Mouse (Mus musculus) adrenal gland, postnatal 4 days (tissue): Measurements from ENCODE around the gene Ncor2. TPM values are rescaled to one million over a fixed set of nuclear protein-coding genes. Genes with fewer than 3 reads are reported as not detected.

Experiments used
- DNase-seq, 2 experiments: peaks; one replicate each; pipeline ENCODE4 v3.0.0; 2021 to 2022; ENCODE audit warnings: low spot score in 2 of 2, mixed read lengths in 2 of 2
- total RNA-seq, 2 experiments: library from RNA; stranded (reverse); gene quantifications; 2 replicates each; pipeline ENCODE4 v1.2.3; 2021

The Ncor2 gene
- total RNA-seq, 2 experiments from 2014 or later: 240 to 243 TPM

DNA sequence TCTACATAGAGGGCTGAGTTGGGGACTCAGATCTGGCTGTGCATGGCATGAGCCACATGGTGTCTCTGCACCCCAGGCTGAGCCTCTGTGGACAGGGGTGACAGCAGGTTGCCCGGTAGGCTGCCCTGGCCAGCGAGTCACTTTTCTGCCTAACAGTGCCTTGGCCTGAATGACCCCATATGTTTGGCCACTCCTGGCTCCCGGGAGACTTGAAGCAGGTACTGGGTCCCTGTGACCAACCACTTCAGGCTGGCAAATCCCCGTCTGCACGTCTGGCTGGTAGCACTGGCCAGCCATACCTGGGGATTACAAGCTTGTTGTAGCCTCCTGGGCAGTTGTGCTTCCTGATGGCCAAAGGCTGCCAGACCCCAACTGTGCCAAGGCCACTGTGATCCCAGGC lies 109.1 kb downstream of the Ncor2 start:
- no peak for DNase-seq

DNA sequence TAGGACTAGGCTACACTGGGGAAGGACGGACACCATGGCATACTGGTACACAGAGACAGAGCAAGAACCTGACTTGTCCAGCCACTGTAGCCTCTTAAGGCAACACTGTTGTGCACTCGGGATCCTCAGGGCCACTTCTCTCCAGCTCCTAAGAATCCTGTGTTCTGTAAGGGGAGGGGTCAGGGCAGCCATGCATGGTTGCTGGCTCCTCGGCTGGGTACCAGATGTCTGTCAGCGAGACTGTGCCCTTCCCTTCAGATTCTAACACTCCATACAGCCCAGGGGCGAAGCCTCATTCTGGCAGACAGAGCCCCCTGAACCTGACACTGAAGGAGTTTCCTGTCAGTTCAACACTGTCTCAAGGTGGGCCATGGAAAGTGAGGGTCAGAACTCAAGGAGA lies 109.6 kb downstream of the Ncor2 start:
- DNase-seq: no peak

GRCm38 (mm10) chr5:125068371-125068951 lies 110.6 kb downstream of the Ncor2 start:
- DNase-seq: peak in 1 of 2 experiments; percentile 33

GRCm38 (mm10) chr5:125067673-125068072 lies 111.3 kb downstream of the Ncor2 start:
- DNase-seq: peak in 1 of 2 experiments; percentile 69

GRCm38 (mm10) chr5:125066479-125067471 lies 112.2 kb downstream of the Ncor2 start:
- DNase-seq: peak; percentile 73

DNA sequence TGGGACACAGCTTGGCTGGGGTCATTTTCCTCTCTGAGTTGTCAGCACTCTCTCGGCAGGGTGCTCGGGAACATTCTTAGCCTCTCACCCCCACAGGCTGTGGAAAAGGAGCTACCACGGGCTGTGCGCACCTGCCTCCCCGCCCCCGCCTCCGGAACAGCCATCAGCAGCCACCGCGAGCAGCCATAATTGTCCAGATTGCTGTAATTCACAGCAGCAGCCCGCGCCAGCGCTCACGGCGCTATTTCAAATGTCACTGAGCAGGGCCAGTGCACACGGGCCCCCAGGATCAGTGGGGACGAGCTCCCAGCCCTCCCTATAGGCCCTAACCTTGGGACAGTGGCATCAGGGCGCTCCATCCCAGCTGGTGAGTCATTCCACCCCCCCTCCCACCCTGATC lies 116.0 kb downstream of the Ncor2 start:
- no peak for DNase-seq

GRCm38 (mm10) chr5:125058267-125058668 lies 120.8 kb downstream of the Ncor2 start:
- peak; percentile 56 to 67 for DNase-seq

DNA sequence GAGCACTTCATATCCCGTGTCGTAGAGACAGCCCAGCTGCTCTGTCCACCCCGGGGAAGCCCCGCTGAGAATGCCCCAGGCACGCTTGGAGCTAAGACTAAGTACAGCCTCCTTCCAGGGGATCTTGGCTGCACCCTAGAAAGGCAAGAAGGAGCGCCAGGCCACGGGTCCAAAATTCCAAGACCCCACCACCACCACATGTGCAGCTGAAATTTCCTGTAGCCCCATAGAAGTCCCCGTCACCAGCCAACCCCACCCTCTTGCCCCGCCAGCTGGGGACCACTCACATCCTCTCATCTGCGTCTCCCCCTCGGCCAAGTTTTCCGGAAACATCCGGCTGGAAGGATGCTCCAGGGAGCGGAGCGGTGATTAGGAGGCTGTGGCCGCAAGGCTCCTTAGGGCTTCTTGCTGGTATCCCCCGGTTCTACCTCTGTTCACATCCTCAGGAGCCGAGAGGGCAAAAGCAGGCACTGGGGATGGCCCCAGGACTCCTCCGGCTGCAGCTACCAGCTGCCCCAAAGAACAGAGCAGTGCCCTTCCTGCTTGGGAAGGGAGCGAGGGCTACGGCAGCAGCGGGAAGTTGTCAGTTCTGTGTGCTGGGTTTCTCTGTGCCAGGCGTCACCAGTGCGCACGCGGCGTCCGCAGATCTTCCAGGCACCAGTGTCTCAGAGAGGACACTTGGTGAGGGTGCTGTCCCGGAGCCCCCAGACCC lies 121.3 kb downstream of the Ncor2 start:
- DNase-seq: no peak

DNA sequence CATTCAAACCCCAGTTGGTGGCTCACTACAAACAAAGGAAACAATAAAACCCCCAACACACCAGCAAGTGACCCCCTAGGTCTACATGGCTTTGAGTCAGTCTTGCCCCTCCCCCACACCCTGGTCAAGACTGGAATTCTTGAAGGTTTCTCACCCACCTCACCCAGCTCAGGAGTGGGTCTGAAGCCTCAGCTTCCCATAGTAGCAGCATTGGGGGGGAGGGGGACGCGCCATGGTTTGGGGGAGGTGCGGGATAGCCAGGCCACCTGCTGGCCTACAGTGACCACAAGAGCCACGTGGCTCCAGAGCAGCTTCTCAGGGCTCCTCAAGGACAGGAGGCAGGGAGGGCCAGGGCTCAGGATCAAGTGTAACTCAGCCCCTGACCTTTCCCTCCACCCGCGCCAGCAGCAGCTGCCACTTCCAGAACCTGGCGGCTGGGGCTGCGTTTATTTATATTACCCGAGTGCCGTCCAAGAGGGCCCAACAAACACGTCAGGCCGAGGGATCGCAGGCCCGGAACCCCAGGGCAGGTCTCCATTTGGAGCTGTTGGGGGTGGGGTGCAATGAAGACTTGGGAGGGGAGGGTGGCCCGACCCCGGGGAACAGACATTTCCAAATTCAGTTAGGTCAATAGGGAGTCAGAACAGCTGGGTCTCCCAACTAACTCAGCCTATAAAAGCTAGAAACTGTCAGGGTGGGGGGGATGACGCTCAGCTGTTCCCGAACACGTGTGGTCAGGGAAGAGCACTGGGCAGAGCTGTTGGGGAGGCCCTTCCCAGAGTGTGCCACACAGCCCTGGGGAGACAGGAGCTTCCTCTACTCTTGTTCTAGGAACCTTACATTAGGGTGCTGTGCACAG lies 122.1 kb downstream of the Ncor2 start:
- peak in 1 of 2 experiments; percentile 29 for DNase-seq

- DNase-seq: peak in 1 of 2 experiments; percentile 59
Observed at GRCm38 (mm10) chr5:125056331-125056695, 122.7 kb downstream of the Ncor2 start.

DNA sequence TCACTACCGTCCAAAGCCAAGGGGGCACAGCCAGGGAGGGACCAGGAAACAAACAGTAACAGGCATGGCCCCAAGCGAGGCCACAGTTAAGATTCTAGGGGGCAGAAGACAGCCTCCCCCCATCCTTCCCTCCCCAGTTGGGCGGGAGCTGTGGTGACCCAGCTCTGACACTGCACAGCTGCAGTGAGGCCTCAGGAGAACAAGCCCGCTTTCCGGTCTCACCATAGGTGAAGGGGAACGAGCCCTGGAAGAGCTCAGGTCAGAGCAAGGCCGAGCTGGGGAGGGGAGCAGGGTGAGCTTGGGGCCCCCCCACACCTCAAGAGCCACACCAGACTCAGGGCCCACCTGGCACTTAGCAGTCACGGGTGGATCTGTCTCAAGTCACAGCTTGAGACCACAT lies 123.1 kb downstream of the Ncor2 start:
- no peak for DNase-seq

DNA sequence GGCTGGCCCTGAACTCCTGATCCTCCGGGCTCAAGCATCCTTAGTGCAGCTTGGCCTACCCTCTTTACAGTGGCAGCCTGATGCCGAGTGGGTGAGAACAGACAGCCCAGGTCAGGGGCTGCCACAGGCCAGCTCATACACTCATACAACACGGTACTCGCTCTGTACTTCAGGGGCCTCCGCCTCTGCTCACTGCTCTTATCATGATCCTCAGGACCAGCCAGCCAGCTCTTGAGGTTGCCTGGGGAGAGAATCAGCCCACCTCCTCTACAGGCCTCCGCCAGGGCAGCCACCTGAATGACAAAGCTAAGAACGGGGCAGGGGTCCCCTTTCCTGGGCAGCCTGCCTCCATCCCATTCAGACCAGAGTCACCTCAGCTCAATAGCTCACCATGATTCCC lies 125.4 kb downstream of the Ncor2 start:
- DNase-seq: no peak

DNA sequence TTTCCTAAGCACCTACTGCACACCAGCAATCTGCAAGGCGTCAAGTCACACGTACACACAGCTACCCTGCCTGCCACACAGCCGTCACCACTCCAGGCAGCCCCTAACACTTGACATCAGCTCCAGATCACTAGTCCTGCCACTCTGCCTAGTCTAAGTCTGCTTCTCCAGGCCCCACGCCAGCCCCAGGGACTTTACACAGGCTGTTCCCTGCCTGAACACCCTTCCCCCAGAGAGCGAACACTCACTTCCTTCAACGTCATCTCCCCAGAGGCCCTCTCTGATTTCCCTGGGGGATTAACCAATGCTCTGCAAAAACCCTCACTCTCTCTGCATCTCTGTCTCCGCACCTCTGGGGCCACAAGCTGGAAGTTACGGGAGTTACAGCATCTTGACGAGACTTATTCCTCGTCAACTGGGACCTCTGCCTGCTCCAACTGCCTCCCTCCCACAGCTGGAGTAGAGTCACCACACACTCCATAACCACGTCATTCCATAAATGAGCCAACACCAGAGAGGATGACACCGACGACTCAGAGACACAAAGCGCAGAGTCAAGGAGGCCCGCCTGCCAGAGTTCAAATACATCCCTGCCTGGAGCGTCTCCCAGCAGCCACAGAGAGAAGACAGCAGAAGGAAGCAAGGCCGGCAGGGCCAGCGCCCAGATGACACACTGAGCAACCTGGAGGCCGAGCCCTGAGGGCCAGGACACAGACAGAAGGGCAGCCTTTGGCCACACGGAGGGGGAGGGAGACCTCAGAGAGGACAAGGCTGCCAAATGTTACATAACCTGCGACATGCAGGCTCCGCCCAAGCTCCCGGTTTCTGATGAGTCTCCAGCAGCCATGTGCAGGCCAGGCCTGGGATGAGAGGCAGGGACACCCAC lies 126.2 kb downstream of the Ncor2 start:
- DNase-seq: peak; percentile 28 to 52

DNA sequence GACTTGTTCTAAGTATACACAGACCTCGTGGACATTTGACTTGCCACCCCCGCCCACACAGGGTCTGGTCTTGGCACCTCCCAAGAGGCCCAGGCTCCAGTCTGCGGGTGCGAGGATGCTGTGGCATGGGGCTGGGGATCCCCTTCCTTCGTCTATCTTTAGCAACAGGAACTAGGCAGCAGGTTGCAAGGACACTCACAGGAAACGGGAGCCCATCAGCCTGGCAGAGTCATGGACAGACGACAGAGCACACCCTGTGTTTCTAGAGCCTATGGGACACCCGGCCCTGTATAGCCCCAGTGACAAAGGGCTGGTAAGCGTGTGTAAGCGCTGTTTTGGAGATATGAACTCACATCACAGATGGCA lies 126.8 kb downstream of the Ncor2 start:
- no peak for DNase-seq

DNA sequence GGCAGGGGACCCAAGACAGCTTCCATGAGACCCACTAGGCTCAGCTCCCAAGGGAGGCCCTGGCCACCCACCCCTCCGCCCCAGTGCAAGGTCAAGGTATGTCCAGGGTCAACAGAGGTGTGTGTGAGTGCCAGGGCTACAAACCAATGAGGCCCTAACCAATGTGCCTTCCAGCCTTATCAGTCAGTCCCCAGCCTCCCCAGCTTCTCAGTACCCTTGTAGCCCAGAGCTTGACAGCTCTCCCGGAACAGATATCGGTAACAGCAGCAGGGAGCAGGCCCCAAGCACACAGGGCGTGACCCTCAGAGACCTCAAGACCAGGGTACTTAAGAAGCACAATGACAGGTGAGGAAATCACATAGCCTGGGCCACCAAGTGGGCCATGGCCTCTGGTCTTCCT lies 129.5 kb downstream of the Ncor2 start:
- DNase-seq: no peak

GRCm38 (mm10) chr5:125046436-125046835 lies 132.6 kb downstream of the Ncor2 start:
- DNase-seq: no peak

DNA sequence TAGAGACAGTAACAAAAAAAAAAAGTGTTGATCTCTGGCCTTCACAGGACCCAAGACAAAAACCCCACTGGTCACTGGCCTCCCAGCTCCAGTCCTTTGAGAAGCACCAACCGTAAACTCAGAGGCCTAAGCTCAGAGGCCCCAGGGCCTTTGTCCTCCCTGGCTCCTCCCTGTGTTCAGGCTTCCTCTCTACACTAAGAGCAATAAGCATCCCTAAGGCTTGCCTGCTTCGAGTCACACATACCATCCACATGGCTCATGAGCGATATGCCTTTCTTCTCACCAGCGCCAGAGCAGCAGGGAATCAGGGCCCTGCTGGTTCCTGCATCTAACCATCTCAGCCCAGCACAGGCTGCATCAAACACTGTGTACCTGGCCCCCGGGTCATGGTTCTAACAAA lies 133.8 kb downstream of the Ncor2 start:
- DNase-seq: no peak

GRCm38 (mm10) chr5:125043448-125043847 lies 135.6 kb downstream of the Ncor2 start:
- no peak for DNase-seq

GRCm38 (mm10) chr5:125041578-125041977 lies 137.4 kb downstream of the Ncor2 start:
- no peak for DNase-seq

DNA sequence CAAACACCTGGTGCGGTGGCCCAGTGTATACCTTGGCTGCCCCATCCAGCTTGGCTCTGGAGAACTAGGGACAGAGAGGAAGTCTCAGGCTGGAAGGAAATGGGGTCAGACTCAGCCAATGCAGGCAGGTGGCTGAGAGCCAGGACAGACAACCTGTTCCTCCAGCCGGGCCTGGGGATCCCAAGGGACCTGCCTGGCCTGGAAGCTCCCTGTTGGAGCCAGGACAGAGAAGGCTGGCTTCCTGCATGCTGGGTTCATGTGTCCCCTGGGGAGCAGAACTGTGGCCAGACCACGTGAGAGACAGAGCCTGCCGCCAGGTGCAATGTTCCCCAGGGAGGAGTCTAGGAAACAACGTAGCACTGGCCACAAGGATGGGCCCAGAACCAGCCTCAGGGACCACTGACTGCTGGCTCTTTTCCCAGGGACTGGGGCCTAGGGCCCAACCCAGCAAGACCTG lies 138.9 kb downstream of the Ncor2 start:
- DNase-seq: peak in 1 of 2 experiments; percentile 68
